Mouse (Mus musculus) B cell, adult 62 days (primary cell): ENCODE results near the gene Dnajc8. TPM values are rescaled to one million over a fixed set of nuclear protein-coding genes. Genes with fewer than 3 reads are reported as not detected.

ENCODE experiments used
- total RNA-seq: library from RNA; stranded (reverse); gene quantifications from 4 replicates; pipeline ENCODE4 v1.2.4, GENCODE M21; 2023

Dnajc8 gene
- 92.2 to 111 TPM (median 104 TPM) in 4 replicates for total RNA-seq

DNA sequence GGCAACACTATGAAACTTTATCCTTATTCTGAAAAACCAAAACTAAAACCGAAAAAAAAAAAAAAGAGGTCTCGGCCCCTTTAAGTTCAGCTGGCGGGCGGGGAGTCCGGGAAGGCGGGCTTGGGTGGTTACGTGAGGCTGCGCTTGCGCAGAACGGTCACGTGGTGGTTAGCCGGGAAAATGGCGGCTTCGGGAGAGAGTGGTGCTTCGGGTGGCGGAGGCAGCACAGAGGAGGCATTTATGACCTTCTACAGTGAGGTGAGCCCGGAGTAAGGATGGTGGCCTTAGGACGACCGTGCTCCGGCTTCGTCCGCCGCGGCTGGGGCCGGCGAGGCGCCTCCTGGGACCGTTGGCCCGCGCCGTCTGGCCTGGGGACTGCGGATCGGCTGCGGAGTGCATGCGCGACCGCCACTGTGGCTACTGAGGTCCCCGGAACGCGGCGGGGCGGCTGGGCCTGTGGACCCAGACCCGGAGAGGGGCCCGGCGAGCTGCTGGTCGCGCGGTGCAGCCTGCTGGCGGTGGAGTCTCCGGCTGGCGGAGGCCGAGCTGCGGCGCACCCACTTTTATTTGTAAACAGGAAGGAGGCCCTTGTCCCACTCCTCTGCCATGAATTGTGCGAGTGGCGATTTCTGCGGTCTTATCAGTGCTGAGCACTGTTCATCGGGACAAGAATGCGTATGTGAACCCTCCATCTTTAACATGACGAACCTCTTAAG is at the start of gene Dnajc8:
TSS of gene Dnajc8 (plus strand) at position 145 of the 716 bp plus-strand sequence.

DNA sequence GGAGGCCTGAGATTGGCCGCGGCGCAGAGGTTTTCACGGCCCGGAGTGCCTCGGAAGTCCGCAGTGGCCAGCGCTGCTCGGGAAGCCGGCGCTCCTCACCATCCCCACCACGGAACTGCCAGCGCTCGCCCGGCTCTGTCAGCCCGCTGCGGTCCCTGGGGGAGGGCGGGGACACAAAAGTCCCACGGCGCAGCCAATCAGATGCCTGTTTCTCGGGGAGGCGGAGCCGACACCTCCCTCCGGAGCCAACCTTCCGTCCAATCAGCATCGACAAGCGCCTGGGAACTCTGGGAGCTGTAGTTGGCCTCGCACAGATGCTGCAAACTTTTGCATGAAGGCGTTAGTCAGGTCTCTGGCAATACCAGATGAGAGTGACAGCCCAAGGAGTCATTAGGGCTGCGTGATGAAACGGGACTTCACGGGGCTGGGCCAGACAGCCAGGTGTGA is 25.0 kb upstream of the Dnajc8 start, which contains the start of gene Sesn2:
TSS of gene Sesn2 (minus strand) at position 150 of the 447 bp plus-strand sequence.

DNA sequence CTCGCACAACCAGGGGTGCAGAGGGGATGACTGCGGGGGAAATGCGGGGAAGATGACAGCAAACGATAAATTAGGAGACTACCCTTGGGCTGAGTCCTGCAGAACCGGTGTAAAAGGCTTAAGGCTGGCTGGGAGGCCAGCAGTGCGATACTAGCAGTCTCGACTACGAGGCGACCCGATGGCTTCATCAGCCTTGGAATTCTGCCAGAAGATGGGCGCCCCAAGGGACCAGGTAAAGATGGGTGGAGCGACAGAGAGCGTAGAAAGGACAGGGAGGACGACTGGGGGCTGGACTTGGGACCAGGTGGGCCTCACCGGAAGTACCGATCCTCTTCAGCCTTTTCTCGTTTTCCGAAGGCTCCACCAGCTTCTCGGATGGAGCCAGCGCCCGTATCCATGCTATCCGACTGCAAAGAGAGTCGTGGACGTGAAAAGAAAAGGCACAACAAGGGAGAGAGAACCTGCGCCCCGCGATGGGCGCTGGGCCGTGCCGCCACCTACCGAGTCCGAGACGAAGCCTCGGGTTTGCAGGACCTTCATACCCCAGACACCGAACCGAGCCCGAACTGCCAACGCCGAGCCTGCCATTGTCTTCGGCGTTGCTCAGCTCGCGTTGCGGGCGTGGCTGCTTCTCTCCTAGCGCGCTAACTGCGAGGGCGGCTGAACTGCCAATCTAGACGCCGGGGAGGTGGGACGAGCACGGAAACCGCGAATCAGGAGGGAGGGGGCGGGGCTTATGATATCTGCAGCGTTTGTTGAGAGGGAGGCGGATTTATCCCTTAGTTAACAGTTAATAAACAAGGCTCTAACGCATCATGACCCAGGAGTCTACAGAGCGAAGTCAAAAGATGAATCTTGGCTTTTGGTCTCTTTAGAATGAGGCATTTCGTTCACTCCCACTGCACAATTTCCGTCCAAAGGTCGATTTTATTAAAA is 2.1 kb upstream of the Dnajc8 start, which contains the start of gene Atpif1:
TSS of gene Atpif1 (minus strand) at position 679 of the 936 bp plus-strand sequence.

DNA sequence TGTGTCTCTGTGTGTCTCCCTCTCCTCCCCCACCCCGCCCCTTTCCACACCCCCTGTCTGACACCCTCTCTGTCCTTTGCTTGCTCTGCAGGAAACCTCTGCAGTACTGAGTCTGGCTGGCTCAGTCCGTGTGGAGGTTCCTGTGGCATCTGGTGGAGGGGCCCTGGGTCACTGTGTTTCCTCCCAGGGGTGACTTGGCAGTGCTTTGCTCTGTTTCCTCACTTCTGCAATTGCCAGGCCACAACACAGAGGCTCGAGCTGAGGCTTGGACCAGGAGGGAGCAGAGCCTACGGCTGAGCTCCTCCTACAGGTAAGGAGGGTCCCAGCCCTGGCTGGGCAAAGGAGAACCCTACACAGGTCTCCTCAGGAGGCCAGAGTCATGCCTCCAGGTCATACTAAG is 28.6 kb downstream of the Dnajc8 start, which contains the start of gene Ptafr:
TSS of gene Ptafr (plus strand) at position 103 of the 400 bp plus-strand sequence.

Other genes starting within 250 kb of the Dnajc8 start
- not detected in 4 replicates for gene Rab42, start 232.2 kb upstream of the Dnajc8 start, total RNA-seq
- gene Trnau1ap, start 206.0 kb upstream of the Dnajc8 start, total RNA-seq, result 32.7 to 41.4 TPM (median 35.7 TPM) in 4 replicates
- gene Rcc1, start 181.9 kb upstream of the Dnajc8 start, total RNA-seq, result 14.4 to 22.8 TPM (median 19.2 TPM) in 4 replicates
- 26.5 to 32.2 TPM (median 30.3 TPM) in 4 replicates for gene Phactr4, start 113.1 kb upstream of the Dnajc8 start, total RNA-seq
- 5.9 to 9.8 TPM (median 7.9 TPM) in 4 replicates for gene Med18, start 71.6 kb upstream of the Dnajc8 start, total RNA-seq
- 14.1 to 17.0 TPM (median 15.1 TPM) in 4 replicates for gene Sesn2, start 25.0 kb upstream of the Dnajc8 start, total RNA-seq
- gene Atpif1, start 1.9 kb upstream of the Dnajc8 start, total RNA-seq, result 55.2 to 65.4 TPM (median 56.6 TPM) in 4 replicates
- 1.0 to 1.8 TPM (median 1.1 TPM) in 4 replicates for gene Ptafr, start 28.5 kb downstream of the Dnajc8 start, total RNA-seq
- 30.6 to 39.6 TPM (median 35.5 TPM) in 4 replicates for gene Eya3, start 103.4 kb downstream of the Dnajc8 start, total RNA-seq
- 1.3 to 2.7 TPM (median 2.6 TPM) in 4 replicates for gene Xkr8, start 197.0 kb downstream of the Dnajc8 start, total RNA-seq
- gene Smpdl3b, start 221.7 kb downstream of the Dnajc8 start, total RNA-seq, result 0.29 TPM in 1 of 4 replicates, not detected in the others
- 40.5 to 47.5 TPM (median 45.2 TPM) in 4 replicates for gene Rpa2, start 232.8 kb downstream of the Dnajc8 start, total RNA-seq